Mouse (Mus musculus): ENCODE measurements at regions not wholly inside any gene's neighbourhood (a gene's known extent, or its start where the extent isn't known, plus 50 kb on each side); places are given as distances from the start of the nearest gene placed in this dataset.

DNA sequence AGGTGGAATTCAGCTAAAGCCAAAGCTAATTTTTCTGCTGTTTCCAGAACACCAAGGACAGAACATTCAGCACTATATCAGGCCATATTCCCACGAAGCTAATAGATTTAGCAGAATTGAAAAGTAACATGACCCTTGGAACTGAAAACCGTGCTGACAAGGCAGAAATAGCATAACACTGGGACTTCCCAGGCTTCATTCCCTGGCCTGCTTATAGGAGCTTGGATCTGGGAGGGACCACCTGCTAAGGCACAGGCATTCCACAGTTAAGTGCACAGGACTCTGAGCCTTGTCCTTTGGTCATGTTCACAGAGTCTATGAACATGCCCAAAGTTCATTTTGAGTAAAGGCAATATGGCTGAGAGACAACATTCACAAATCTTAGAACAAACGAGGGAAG lies 902.8 kb downstream of the Flrt2 start:
- DNase-seq (ENCODE audit: extremely low spot score in 1 of 2, low spot score in 1 of 2), result no peak

- no peak for DNase-seq (ENCODE audit: extremely low spot score in 1 of 2, low spot score in 1 of 2)
These were observed 923.1 kb downstream of the Flrt2 start for GRCm38 (mm10) chr12:96615134-96615533.

DNA sequence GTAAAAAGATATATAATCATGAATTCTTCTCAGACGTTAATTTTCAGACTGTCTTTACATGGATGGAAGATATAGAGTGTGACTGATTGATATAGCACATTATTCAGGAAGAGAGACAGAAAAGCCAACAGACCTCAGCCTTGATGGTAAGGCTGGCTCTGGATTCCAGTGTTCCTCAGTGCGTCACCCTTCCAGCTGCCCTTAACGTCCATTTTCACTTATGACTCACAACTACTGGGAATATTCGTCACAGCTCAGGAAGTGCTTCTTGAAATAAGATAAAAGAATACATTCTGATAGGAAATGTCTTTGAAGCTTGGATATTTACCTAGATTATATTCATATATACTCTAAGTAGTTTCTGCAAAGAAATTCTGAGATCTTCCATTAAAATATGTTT lies 923.8 kb downstream of the Flrt2 start:
- DNase-seq (ENCODE audit: extremely low spot score in 1 of 2, low spot score in 1 of 2), result no peak

- no peak for DNase-seq (ENCODE audit: extremely low spot score in 1 of 2, low spot score in 1 of 2)
These were observed 925.2 kb downstream of the Flrt2 start for GRCm38 (mm10) chr12:96617226-96617625.
